Mouse (Mus musculus) hindbrain, embryonic 11.5 days (tissue): ENCODE data around the gene Eif3f. TPM values are rescaled to one million over a fixed set of nuclear protein-coding genes. Genes with fewer than 3 reads are reported as not detected.

ENCODE experiments used
- ATAC-seq: fragments of 200-750 bp; cut with Nextera tagmentation; 2 replicates; pipeline ENCODE4 v1.8.0; 2017; ENCODE audit warnings: mild to moderate bottlenecking, moderate TSS enrichment, moderate library complexity; ENCODE audit not compliant: low FRiP score
- DNase-seq: peaks from one replicate; pipeline ENCODE4 v3.0.0-alpha.2; 2015; ENCODE audit warnings: low spot score
- H3K27ac ChIP-seq: fragments of 300-500 bp; sonication (generic); 2 replicates; pipeline ENCODE4 v1.5.1; 2014; ENCODE audit warnings: mild to moderate bottlenecking, low read depth, low read length
- H3K27me3 ChIP-seq: fragments of 300-500 bp; sonication (generic); 2 replicates; pipeline ENCODE4 v1.6.1; 2014; ENCODE audit warnings: mild to moderate bottlenecking, low read length, moderate library complexity, mixed read lengths; ENCODE audit not compliant: control insufficient read depth, insufficient read depth
- H3K36me3 ChIP-seq: fragments of 300-500 bp; sonication (generic); 2 replicates; pipeline ENCODE4 v1.6.1; 2014; ENCODE audit warnings: mild to moderate bottlenecking, low read length, moderate library complexity, mixed read lengths; ENCODE audit not compliant: control insufficient read depth, insufficient read depth
- H3K4me1 ChIP-seq: fragments of 300-500 bp; sonication (generic); replicated peaks from 2 replicates; pipeline ENCODE4 v1.6.1; 2014; ENCODE audit warnings: low read length, mixed read lengths; ENCODE audit not compliant: control insufficient read depth, insufficient read depth
- H3K4me2 ChIP-seq: fragments of 300-500 bp; sonication (generic); replicated peaks from 2 replicates; pipeline ENCODE4 v1.6.1; 2014; ENCODE audit warnings: mild to moderate bottlenecking, low read depth, low read length
- H3K4me3 ChIP-seq: fragments of 300-500 bp; sonication (generic); 2 replicates; pipeline ENCODE4 v1.5.1; 2014; ENCODE audit warnings: low read depth, low read length
- H3K9ac ChIP-seq: fragments of 300-500 bp; sonication (generic); 2 replicates; pipeline ENCODE4 v1.6.1; 2014; ENCODE audit warnings: low read depth, low read length
- H3K9me3 ChIP-seq: fragments of 300-500 bp; sonication (generic); 2 replicates; pipeline ENCODE4 v1.6.1; 2016; ENCODE audit warnings: low read length; ENCODE audit not compliant: control insufficient read depth
- WGBS: fragments of 180-500 bp; shearing (Covaris S2); extraction: QIAGEN DNeasy Blood & Tissue Kit; methylation state at CpG from one replicate; pipeline ENCODE4 v1.1.7; 2014; 5-methylcytosine and 5-hydroxymethylcytosine counted together
- polyA plus RNA-seq: library from polyadenylated mRNA; unstranded; fragments of >200 nt; fragmentation: Nextera tagmentation; extraction: Ambion mirVana; gene quantifications from 2 replicates; pipeline ENCODE4 v1.2.1, GENCODE M21; 2014

Eif3f gene
- polyA plus RNA-seq, 1 experiment from 2014 or later, result 87.3 TPM

GRCm38 (mm10) chr7:108954185-108954584 is 20.0 kb downstream of the Eif3f start:
- DNase-seq (peak; percentile 58), ATAC-seq (no peak)
- Histone ChIP-seq H3K27me3 (peaks cover 25% of the 10 kb centered on the region), H3K4me2 (no peak overlapping the region), H3K9me3 (no peaks in the 10 kb centered on the region), H3K9ac (no peak overlapping the region), H3K4me1 (no peaks in the 10 kb centered on the region), H3K4me3 (no peak overlapping the region), H3K27ac (no peak overlapping the region), H3K36me3 (no peaks in the 10 kb centered on the region)
- 61% methylated on average over 4 of the region's 4 CpGs for WGBS

GRCm38 (mm10) chr7:108957734-108958133 is 23.5 kb downstream of the Eif3f start:
- Histone ChIP-seq H3K4me1 (no peaks in the 10 kb centered on the region), H3K27ac (no peak overlapping the region), H3K27me3 (no peaks in the 10 kb centered on the region), H3K9ac (no peak overlapping the region), H3K4me3 (no peak overlapping the region), H3K9me3 (no peaks in the 10 kb centered on the region), H3K4me2 (no peak overlapping the region), H3K36me3 (no peaks in the 10 kb centered on the region)
- WGBS, result 82% methylated on average over 2 of the region's 2 CpGs
- ATAC-seq (no peak), DNase-seq (no peak)

- Histone ChIP-seq H3K9me3 (no peaks in the 10 kb centered on the region), H3K36me3 (no peaks in the 10 kb centered on the region), H3K27me3 (no peaks in the 10 kb centered on the region), H3K4me1 (no peaks in the 10 kb centered on the region), H3K9ac (no peak overlapping the region), H3K4me2 (no peak overlapping the region), H3K27ac (no peak overlapping the region), H3K4me3 (no peak overlapping the region)
- ATAC-seq, result no peak; the same call in 1 of the 2 replicates
- 29% methylated on average over 2 of the region's 2 CpGs for whole genome bisulfite sequencing
- no peak for DNase-seq
Observed at GRCm38 (mm10) chr7:108965968-108966367, 31.8 kb downstream of the Eif3f start.

- H3K27ac ChIP-seq, result no peak overlapping the region
- H3K27me3 ChIP-seq, result no peaks in the 10 kb centered on the region
- H3K4me2 ChIP-seq, result no peak overlapping the region
- no peaks in the 10 kb centered on the region for H3K4me1 ChIP-seq
- 32% methylated on average over 7 of the region's 7 CpGs for WGBS
- no peak overlapping the region for H3K4me3 ChIP-seq
- DNase-seq (peak; percentile 77), ATAC-seq (peak; percentile 73)
- no peaks in the 10 kb centered on the region for H3K36me3 ChIP-seq
- no peak overlapping the region for H3K9ac ChIP-seq
- no peaks in the 10 kb centered on the region for H3K9me3 ChIP-seq
Observed at GRCm38 (mm10) chr7:108966742-108967362, 32.6 kb downstream of the Eif3f start.

- 58% methylated on average over 6 of the region's 6 CpGs for WGBS
- peaks cover 9% of the 10 kb centered on the region; the same call in 1 of the 2 replicates for H3K4me1 ChIP-seq
Observed at GRCm38 (mm10) chr7:108968201-108968600, 34.0 kb downstream of the Eif3f start.

GRCm38 (mm10) chr7:108972273-108972672 is 38.1 kb downstream of the Eif3f start:
- peak; percentile 75 for DNase-seq
- no peak overlapping the region for H3K4me3 ChIP-seq
- H3K9ac ChIP-seq, result no peak overlapping the region
- H3K27me3 ChIP-seq, result no peaks in the 10 kb centered on the region
- peak; percentile 83 for ATAC-seq
- H3K27ac ChIP-seq, result 0 out of 2 replicates have a peak overlapping the region, but pooled peaks have one; percentile 10
- H3K36me3 ChIP-seq, result no peaks in the 10 kb centered on the region
- WGBS, result 26% methylated on average over 6 of the region's 6 CpGs
- no peak overlapping the region for H3K4me2 ChIP-seq
- H3K9me3 ChIP-seq, result no peaks in the 10 kb centered on the region
- peaks cover 9% of the 10 kb centered on the region; the same call in 1 of the 2 replicates for H3K4me1 ChIP-seq

More at GRCm38 (mm10) chr7:108968201-108968600, 34.0 kb downstream of the Eif3f start:
- no peak overlapping the region for H3K9ac ChIP-seq
- H3K4me2 ChIP-seq, result no peak overlapping the region
- H3K36me3 ChIP-seq, result no peaks in the 10 kb centered on the region
- H3K9me3 ChIP-seq, result no peaks in the 10 kb centered on the region
- ATAC-seq, result no peak
- no peak overlapping the region for H3K27ac ChIP-seq
- H3K4me3 ChIP-seq, result no peak overlapping the region
- no peak for DNase-seq
- no peaks in the 10 kb centered on the region for H3K27me3 ChIP-seq

GRCm38 (mm10) chr7:108985934-108986708 is 51.9 kb downstream of the Eif3f start:
- H3K27me3 ChIP-seq, result no peaks in the 10 kb centered on the region
- no peaks in the 10 kb centered on the region for H3K36me3 ChIP-seq
- H3K4me3 ChIP-seq, result no peak overlapping the region
- H3K9me3 ChIP-seq, result no peaks in the 10 kb centered on the region
- no peak overlapping the region for H3K27ac ChIP-seq
- no peak overlapping the region for H3K9ac ChIP-seq
- H3K4me2 ChIP-seq, result no peak overlapping the region
- ATAC-seq (no peak), DNase-seq (no peak)
- WGBS, result 86% methylated on average over 2 of the region's 3 CpGs
- no peaks in the 10 kb centered on the region for H3K4me1 ChIP-seq

GRCm38 (mm10) chr7:108991207-108991606 is 57.0 kb downstream of the Eif3f start:
- ATAC-seq, result no peak
- 90% methylated on average over 9 of the region's 9 CpGs for WGBS
- no peaks in the 10 kb centered on the region for H3K36me3 ChIP-seq

More at GRCm38 (mm10) chr7:108991207-108991606, 57.0 kb downstream of the Eif3f start:
- Histone ChIP-seq H3K27me3 (no peaks in the 10 kb centered on the region), H3K9ac (no peak overlapping the region), H3K9me3 (no peaks in the 10 kb centered on the region), H3K4me2 (no peak overlapping the region), H3K27ac (no peak overlapping the region), H3K4me3 (no peak overlapping the region), H3K4me1 (no peaks in the 10 kb centered on the region)
- DNase-seq, result no peak
